Mouse (Mus musculus) embryonic fibroblast, embryonic 13.5 days (primary cell): Measurements from ENCODE around the gene Smad1.

Source experiments
- CTCF ChIP-seq: IDR thresholded peaks from 2 replicates; pipeline ENCODE4 v1.5.1; 2011; ENCODE audit warnings: mild to moderate bottlenecking, control low read depth, low read length, moderate library complexity, borderline replicate concordance; ENCODE audit not compliant: insufficient read depth
- POLR2A ChIP-seq: IDR thresholded peaks from 2 replicates; pipeline ENCODE4 v1.6.1; 2011; ENCODE audit warnings: low read depth, mild to moderate bottlenecking, control low read depth, low read length, moderate library complexity

DNA sequence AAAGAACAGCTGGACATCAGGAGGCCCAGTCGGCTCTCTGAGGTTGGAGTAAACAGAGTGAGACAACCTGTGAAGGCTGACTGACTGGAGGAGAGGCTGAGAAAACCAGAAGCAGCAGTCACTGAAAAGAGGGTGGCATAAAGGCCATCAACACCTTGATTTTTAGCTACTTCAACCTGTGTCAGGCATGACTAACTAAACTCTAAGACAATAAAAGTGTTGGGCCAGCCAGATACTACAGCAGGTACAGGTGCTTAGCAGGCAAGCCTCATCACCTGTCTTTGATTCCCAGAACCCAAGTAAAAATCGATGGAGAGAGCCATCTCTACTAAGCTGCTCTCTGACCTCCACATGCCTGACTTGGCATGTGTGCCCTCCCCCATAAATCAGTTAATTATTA, 110.6 kb downstream of the Smad1 start:
- TF ChIP-seq POLR2A (no peak), CTCF (no peak)
